Mouse (Mus musculus): ENCODE measurements around the gene Twnk. TPM values are rescaled to one million over a fixed set of nuclear protein-coding genes. Genes with fewer than 3 reads are reported as not detected.

Gene Twnk
- total and polyA plus RNA-seq, 3 experiments, result 12.4 to 30.1 (median 18.9) TPM

DNA sequence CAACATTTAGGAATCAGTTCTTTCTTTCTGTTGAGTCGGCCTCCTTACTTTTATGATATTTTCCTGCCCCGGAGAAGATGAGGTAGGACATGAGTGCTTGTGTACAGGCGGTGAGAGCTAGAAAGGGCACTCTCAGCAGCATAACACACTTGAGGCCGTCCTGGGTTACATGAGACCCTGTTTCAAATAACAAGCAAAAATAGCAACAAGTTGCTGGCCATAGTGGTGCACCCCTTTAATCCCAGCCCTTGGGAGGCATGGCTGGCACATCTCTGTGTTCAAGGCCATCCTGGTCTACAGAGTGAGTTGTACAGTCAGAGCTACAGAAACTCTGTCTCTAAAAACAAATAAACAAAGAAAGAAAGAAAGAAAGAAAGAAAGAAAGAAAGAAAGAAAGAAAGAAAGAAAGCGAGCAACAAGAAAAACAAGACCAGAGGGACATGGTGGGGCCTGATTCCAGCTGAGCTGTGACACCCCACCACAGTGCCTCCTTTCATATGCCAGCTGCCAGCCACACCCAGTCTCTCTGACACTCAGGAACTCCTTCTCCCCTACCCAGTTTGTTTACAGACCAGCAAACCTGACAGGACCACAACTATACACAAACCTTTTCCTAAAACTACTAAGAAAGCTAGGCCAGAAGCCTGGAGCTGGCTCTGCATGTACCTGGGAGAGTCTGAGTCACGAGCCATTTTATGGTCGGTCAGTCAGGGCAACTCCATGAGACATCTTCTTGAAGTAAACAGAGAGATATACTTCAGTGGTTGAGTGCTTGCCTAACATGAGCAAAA lies 51.6 kb downstream of the Twnk start:
- no peak overlapping the region for H3K4me3 ChIP-seq (replicated peaks in 1 of 3; ENCODE audit: low read depth in 2 of 3, low read length in 2 of 3, poor library complexity in 1 of 3)
- in situ Hi-C loops (cut with MboI; ENCODE audit: low pct_ligation_motif_present, low pct_unique_long_range_greater_than_20kb, low sequenced_read_pairs) (loop anchor here (10.0 kb wide), 1 partner anchor 98 kb away; the partner anchor contains the start of gene Tlx1), dilution Hi-C loops (cut with MboI; ENCODE audit: extremely low pct_ligation_motif_present, extremely low pct_unique_long_range_greater_than_20kb, low sequenced_read_pairs) (no loop called here)
- peak overlapping the region; percentile 73 for H3K4me2 ChIP-seq (ENCODE audit: insufficient read depth, low read depth, poor library complexity, severe bottlenecking)
- no peaks in the 10 kb centered on the region for H3K9me3 ChIP-seq (replicated peaks; ENCODE audit: low read length)
- H3K27me3 ChIP-seq (replicated peaks), result no peaks in the 10 kb centered on the region
- H3K4me1 ChIP-seq (ENCODE audit: control insufficient read depth in 1 of 2, insufficient read depth in 2 of 2), result peaks cover 0 to 16% of the 10 kb centered on the region in 2 experiments; a peak in 3 of 4 replicates
- peaks cover 16 to 29% of the 10 kb centered on the region in 2 experiments for H3K36me3 ChIP-seq (replicated peaks in 1 of 2; ENCODE audit: control insufficient read depth in 1 of 2, insufficient read depth in 1 of 2, low read length in 1 of 2)
- DNase-seq (ENCODE audit: extremely low read depth), result no peak
- no peak overlapping the region for H3K27ac ChIP-seq (ENCODE audit: insufficient read depth, low read depth)
- TF ChIP-seq ETS1 (conservative IDR thresholded peaks at IDR 0.05; ENCODE audit: low read depth, low read length), result no peak
- TF ChIP-seq ZC3H11A (IDR thresholded peaks at IDR 0.05; ENCODE audit: low read depth, low read length), result no peak
- no peak for TF ChIP-seq ZNF384 (IDR thresholded peaks at IDR 0.05; ENCODE audit: low read depth, low read length)
- no peak for TF ChIP-seq JUN (IDR thresholded peaks at IDR 0.05; ENCODE audit: insufficient read depth, low read depth, low read length)
- no peak for TF ChIP-seq TBP (conservative IDR thresholded peaks at IDR 0.05; ENCODE audit: low read depth, low read length)
- no peak for TF ChIP-seq UBTF (IDR thresholded peaks at IDR 0.05; ENCODE audit: low read depth, low read length)
- TF ChIP-seq JUND (conservative IDR thresholded peaks at IDR 0.05; ENCODE audit: low read depth, low read length), result no peak
- no peak for TF ChIP-seq ZKSCAN1 (IDR thresholded peaks at IDR 0.05; ENCODE audit: borderline replicate concordance, low read depth, low read length)
- TF ChIP-seq MAFK (IDR thresholded peaks at IDR 0.05; ENCODE audit: insufficient replicate concordance, low read length), result no peak
- no peak for TF ChIP-seq SIN3A (IDR thresholded peaks at IDR 0.05; ENCODE audit: low read length)
- no peak for TF ChIP-seq RAD21 (IDR thresholded peaks at IDR 0.05; ENCODE audit: low read depth, low read length)
- TF ChIP-seq PAX5 (IDR thresholded peaks at IDR 0.05; ENCODE audit: low read length), result no peak
- TF ChIP-seq POLR2AphosphoS2 (IDR thresholded peaks at IDR 0.05; ENCODE audit: low read depth, low read length), result no peak
- TF ChIP-seq TCF12 (IDR thresholded peaks at IDR 0.05; ENCODE audit: low read depth, low read length), result no peak
- no peak for TF ChIP-seq KAT2A (IDR thresholded peaks at IDR 0.05; ENCODE audit: insufficient replicate concordance, low read length)
- TF ChIP-seq MAX (IDR thresholded peaks at IDR 0.05; ENCODE audit: low read length), result no peak
- TF ChIP-seq MEF2A (IDR thresholded peaks at IDR 0.05; ENCODE audit: borderline replicate concordance, low read depth, low read length), result no peak
- TF ChIP-seq CTCF (conservative IDR thresholded peaks at IDR 0.05 in 1 of 2, IDR thresholded peaks at IDR 0.05 in 1 of 2; ENCODE audit: low read depth in 2 of 2, low read length in 2 of 2), result no peak
- TF ChIP-seq MAZ (IDR thresholded peaks at IDR 0.05; ENCODE audit: low read depth, low read length), result no peak
- peak overlapping the region; percentile 94 for H3K9ac ChIP-seq (ENCODE audit: insufficient read depth, low read depth)
- H3K79me2 ChIP-seq (replicated peaks; ENCODE audit: control insufficient read depth, extremely low read depth, insufficient read depth, poor library complexity, severe bottlenecking), result no peaks in the 10 kb centered on the region; the same call in 1 of the 2 replicates

DNA sequence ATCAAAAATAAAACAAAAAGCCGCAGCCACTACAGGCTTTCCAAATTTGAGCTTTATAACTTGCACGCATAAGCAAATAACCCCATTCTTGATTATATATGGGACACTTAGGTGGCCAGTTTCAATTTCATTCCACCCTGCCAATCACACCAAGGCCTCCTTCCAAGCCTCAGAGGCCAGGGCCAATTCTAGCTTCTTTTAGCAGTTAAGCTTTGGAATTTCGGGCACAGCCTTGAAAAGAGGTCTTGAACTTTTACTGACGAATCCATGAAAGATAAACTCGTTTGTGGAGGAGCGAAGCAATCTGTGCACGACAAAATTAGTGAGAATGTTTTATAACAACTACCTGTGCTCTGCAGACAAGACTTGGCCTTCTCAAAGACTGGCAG lies 52.3 kb downstream of the Twnk start:
- TF ChIP-seq EP300 (IDR thresholded peaks at IDR 0.05; ENCODE audit: low read length) (no peak), ZC3H11A (IDR thresholded peaks at IDR 0.05; ENCODE audit: low read depth, low read length) (no peak), MXI1 (IDR thresholded peaks at IDR 0.05; ENCODE audit: low read depth, low read length) (no peak), MAZ (IDR thresholded peaks at IDR 0.05; ENCODE audit: low read depth, low read length) (no peak), ELF1 (IDR thresholded peaks at IDR 0.05; ENCODE audit: low read depth, low read length) (no peak), POLR2A (IDR thresholded peaks at IDR 0.05; ENCODE audit: low read depth, low read length) (no peak), HCFC1 (IDR thresholded peaks at IDR 0.05; ENCODE audit: low read depth, low read length) (no peak), JUND (conservative IDR thresholded peaks at IDR 0.05; ENCODE audit: low read depth, low read length) (no peak), MAFK (IDR thresholded peaks at IDR 0.05; ENCODE audit: insufficient replicate concordance, low read length) (no peak), MEF2A (IDR thresholded peaks at IDR 0.05; ENCODE audit: borderline replicate concordance, low read depth, low read length) (no peak), PAX5 (IDR thresholded peaks at IDR 0.05; ENCODE audit: low read length) (no peak), MAX (IDR thresholded peaks at IDR 0.05; ENCODE audit: low read length) (no peak)
- DNase-seq (ENCODE audit: extremely low read depth), result no peak
- Histone ChIP-seq H3K27ac (ENCODE audit: insufficient read depth, low read depth) (no peak overlapping the region), H3K9ac (ENCODE audit: insufficient read depth, low read depth) (peak overlapping the region; percentile 94), H3K4me3 (replicated peaks in 1 of 3; ENCODE audit: low read depth in 2 of 3, low read length in 2 of 3, poor library complexity in 1 of 3) (peak overlapping the region; percentile 43 to 89 (median 52)), H3K4me1 (ENCODE audit: control insufficient read depth in 1 of 2, insufficient read depth in 2 of 2) (peaks cover 0 to 16% of the 10 kb centered on the region in 2 experiments; a peak in 3 of 4 replicates), H3K4me2 (ENCODE audit: insufficient read depth, low read depth, poor library complexity, severe bottlenecking) (peak overlapping the region; percentile 73), H3K79me2 (replicated peaks; ENCODE audit: control insufficient read depth, extremely low read depth, insufficient read depth, poor library complexity, severe bottlenecking) (no peaks in the 10 kb centered on the region; the same call in 1 of the 2 replicates), H3K36me3 (replicated peaks in 1 of 2; ENCODE audit: control insufficient read depth in 1 of 2, insufficient read depth in 1 of 2, low read length in 1 of 2) (peaks cover 12 to 23% of the 10 kb centered on the region in 2 experiments), H3K9me3 (replicated peaks; ENCODE audit: low read length) (no peaks in the 10 kb centered on the region), H3K27me3 (replicated peaks) (no peaks in the 10 kb centered on the region)
- dilution Hi-C loops (cut with MboI; ENCODE audit: extremely low pct_ligation_motif_present, extremely low pct_unique_long_range_greater_than_20kb, low sequenced_read_pairs) (no loop called here), in situ Hi-C loops (cut with MboI; ENCODE audit: low pct_ligation_motif_present, low pct_unique_long_range_greater_than_20kb, low sequenced_read_pairs) (loop anchor here (10.0 kb wide), 1 partner anchor 97 kb away; the partner anchor contains the start of gene Tlx1)
